ENCODE assay signal across 8 mouse cellular contexts in the genomic region with DNA sequence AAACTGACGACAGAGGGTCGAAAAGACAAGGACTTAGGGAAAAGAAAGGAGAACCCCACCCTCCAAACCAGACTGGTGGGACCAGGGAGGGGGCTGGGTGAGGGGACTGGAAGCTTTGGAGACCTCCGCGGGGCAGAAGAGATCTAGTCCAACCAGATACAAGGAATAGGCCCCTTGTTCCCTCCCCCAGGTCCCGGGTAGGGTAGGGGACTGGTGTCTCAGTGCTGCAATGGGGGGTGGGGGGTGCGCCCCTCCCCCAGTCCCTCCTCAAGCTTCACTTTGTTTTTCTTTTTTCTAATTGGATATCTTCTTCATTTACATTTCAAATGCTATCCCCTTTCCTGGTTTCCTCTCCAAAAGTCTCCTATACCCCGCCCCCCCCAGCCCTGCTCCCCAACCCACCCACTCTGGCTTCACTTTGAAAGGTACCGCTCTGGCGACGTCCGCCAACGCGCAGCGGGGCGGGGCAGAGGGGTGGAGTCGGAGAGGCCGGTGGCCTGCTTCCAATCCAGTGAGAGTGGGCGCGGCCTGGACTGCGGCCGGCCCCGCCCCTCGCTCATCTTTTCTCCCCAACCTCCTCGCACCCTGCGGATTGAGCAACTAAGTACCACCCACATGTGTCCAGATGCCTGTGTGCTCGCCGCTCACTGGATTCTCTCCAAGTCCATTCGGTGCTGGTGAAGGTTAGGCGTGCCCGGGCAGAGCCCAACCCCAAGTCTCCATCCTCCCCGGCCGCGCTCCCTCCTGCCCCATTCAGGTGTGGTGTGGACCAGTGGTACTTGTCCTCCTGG. TPM values are rescaled to one million over a fixed set of nuclear protein-coding genes. Genes with fewer than 3 reads are reported as not detected.
DNase-seq lines count a peak whose midpoint lies in the region; ATAC-seq lines count a peak whose summit lies in the region.

No protein-coding gene starts in this region.

- peak overlapping the region; percentile 28; the same call in 1 of the 2 replicates for H3K9ac ChIP-seq in hindbrain, embryonic 14.5 days

- no peaks in the 10 kb centered on the region for H3K36me3 ChIP-seq in hindbrain, embryonic 14.5 days (replicated peaks; ENCODE audit: control insufficient read depth, insufficient read depth)

- peak; percentile 97 for DNase-seq in ZHBTc4 (ENCODE audit: low read depth, low spot score)
- DNase-seq in cerebellum, postnatal 4 days (ENCODE audit: low spot score in 2 of 2): peak; percentile 43 to 67
- peak; percentile 55 to 65 for DNase-seq in frontal cortex, postnatal 36 days (ENCODE audit: low spot score in 2 of 2)
- peak; percentile 75 for DNase-seq in hindbrain, embryonic 14.5 days (ENCODE audit: low spot score)
- peak; percentile 51 to 73 for DNase-seq in left cerebral cortex, adult 18-20 months (ENCODE audit: low spot score in 2 of 2)
- peak; percentile 85 to 89 for DNase-seq in lung, postnatal 4 days
- DNase-seq in retina, postnatal 1 day: peak; percentile 84
- DNase-seq in urinary bladder, adult 18-20 months (ENCODE audit: low spot score in 2 of 2): peak; percentile 55 to 81

- peak overlapping the region; percentile 74 for H3K4me2 ChIP-seq in hindbrain, embryonic 14.5 days (replicated peaks)

- H3K4me3 ChIP-seq in hindbrain, embryonic 14.5 days (replicated peaks; ENCODE audit: low read length): peak overlapping the region; percentile 37

- no peaks in the 10 kb centered on the region for H3K4me1 ChIP-seq in hindbrain, embryonic 14.5 days (replicated peaks; ENCODE audit: control insufficient read depth, insufficient read depth, low read length)

- WGBS in hindbrain, embryonic 14.5 days: 16% methylated on average over 30 of the region's 33 CpGs

- H3K27ac ChIP-seq in hindbrain, embryonic 14.5 days: no peak overlapping the region

- peaks cover 7% of the 10 kb centered on the region; the same call in 1 of the 2 replicates for H3K27me3 ChIP-seq in hindbrain, embryonic 14.5 days (ENCODE audit: control insufficient read depth, insufficient read depth, low read length)

- no peaks in the 10 kb centered on the region for H3K9me3 ChIP-seq in hindbrain, embryonic 14.5 days (ENCODE audit: control insufficient read depth, low read length)

- ATAC-seq in hindbrain, embryonic 14.5 days (ENCODE audit: low FRiP score): peak; percentile 98

RNA-seq across cellular contexts. Expression of gene Vegfd, which starts 8.6 kb away (rescaled TPM):
- polyA plus RNA-seq in hindbrain, embryonic 14.5 days (2014; fragmentation: Nextera tagmentation; extraction: Ambion mirVana): 0.29 and 0.56 TPM in 2 replicates
- 1 to 10 TPM; 1.8 to 2.4 TPM for total RNA-seq in left cerebral cortex, adult 18-20 months (2021)

RNA-seq across cellular contexts. Expression of gene Piga, which starts 37.8 kb away (rescaled TPM):
- 5.3 and 6.1 TPM in 2 replicates for polyA plus RNA-seq in hindbrain, embryonic 14.5 days (2014; fragmentation: Nextera tagmentation; extraction: Ambion mirVana)
- total RNA-seq in left cerebral cortex, adult 18-20 months (2021): 1 to 10 TPM; 5.6 to 6.6 TPM

RNA-seq across cellular contexts. Expression of gene Asb11, which starts 55.0 kb away (rescaled TPM):
- not detected in 2 replicates for polyA plus RNA-seq in hindbrain, embryonic 14.5 days (2014; fragmentation: Nextera tagmentation; extraction: Ambion mirVana)
- 1 to 10 TPM; 5.0 to 7.2 TPM for total RNA-seq in left cerebral cortex, adult 18-20 months (2021)
